Mouse (Mus musculus): Measurements from ENCODE around the gene Pnldc1.

The Pnldc1 gene

DNA sequence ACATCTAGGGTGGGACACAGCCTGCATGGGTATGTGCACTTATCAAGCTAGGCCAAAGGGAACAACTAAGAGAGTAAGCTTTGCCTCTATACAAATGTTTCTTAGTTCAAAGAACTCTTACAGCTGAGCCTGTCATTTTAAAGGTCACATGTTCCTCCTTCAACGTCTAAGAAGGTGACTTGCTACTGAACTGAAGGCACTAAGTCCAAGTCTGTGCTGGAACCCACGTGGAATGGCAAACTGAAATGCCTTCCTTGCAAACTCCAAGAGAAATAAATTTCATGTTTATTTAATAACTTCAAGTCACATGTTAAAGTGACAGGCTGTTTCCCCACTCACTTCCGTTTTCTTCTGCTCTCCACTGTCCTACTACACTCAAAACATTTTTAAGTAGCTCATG is 52.6 kb downstream of the Pnldc1 start:
- no peak for DNase-seq (ENCODE audit: low spot score)

DNA sequence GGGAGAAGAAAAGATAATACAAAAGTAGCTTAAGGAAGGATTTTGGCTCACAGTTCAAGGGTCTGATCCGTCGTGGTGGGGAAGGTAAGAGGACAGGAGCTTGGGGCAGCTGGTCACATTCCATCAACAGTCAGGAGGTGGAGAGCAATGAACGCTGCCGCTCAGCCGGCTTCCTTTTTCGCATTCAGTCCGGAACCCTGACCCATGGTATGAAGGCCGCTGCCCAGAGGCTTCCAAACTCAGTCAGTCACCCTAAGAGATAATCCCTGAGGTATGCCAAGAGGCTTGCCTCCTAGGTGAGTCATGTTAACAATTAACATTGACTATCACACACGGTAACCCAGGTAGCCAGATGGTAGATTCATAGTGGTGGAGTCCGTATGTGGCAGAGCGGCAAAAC is 55.6 kb downstream of the Pnldc1 start:
- DNase-seq (ENCODE audit: low spot score), result no peak

DNA sequence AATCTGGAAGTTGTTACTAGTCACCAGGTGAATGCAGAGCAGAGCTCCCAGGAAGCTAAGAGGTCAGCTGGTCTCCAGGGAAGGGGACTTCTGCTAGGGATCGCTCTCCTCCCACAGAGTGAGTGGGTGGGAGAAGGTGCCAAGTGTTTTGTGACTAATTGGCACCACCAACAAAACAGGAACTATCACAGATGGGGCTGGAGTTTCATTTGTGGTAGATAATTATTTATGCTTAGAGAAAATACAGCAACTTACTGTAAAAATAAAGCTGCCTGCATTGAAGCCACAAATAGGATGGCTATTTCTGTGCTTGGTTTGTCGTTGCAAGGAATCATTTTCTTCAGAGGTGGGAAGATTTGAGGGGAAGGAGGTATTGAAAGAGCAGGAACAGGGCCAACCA is 56.2 kb downstream of the Pnldc1 start:
- no peak for DNase-seq (ENCODE audit: low spot score)

DNA sequence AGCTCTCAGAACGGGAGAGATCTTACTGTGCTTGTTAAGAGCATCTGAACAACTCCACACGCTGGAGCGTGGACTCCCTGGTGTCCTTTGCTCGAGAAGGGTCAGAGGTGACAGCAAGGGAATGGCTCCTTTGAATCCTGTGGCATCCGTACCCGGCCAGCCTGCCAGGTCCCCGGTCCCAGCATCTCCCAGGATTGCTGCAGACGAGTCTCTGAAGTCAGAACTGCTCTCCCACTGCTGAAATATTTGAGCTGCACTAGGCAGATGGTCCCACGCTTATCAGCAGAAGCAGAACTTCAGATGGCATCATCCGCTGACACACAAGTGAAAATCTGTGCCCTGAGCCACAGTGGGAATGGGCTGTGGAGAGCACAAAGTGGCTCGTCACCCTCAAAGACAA is 58.3 kb downstream of the Pnldc1 start:
- DNase-seq (ENCODE audit: low spot score), result no peak

DNA sequence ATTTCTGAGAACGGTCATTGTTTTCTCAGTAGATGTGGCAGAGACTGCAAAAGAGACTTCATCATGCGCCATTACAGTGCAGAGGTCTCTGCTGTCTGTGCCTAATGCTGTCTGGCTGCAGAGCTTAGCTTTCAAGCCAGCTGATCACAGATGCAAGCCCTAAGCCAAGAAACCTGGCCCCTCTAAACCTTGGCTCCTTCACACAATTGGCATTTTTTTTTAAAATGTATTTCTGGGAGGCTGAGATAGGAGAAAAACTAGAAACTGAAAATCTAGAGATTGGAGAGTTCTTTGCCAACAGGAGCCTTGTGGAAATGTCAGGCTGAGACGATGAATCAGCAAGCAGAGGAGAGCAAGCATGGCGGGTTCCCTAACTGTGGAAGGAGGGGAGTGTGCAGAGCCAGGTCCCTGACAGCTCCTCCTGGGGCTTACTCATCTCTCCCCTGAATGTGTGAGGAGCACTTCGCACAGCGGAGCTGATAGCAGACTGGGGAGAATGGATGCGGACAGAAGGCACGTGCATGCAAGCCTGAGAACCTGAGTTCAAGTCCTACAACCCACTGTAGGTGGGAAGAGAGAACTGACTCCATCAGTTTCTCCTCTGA is 60.1 kb downstream of the Pnldc1 start:
- DNase-seq (ENCODE audit: low spot score), result no peak

DNA sequence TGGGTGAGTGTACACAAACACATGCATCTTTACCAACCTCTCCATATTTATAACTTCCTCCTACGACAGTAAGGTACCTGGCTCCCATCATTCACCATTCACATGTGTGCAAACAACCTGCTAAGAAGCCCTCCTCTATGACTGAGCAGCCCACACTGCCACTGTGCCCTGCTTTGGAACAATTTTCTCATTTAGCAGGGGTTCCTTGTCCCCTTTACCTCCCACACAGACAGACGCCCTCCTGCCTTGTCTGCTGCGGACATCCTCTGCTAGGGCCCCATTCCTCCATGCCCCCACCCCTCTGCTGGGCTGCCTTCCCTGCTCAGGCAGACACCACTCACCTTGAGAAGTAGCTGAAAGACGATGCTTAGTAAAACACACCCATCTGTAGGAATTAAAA is 62.3 kb downstream of the Pnldc1 start:
- DNase-seq (ENCODE audit: low spot score), result no peak

DNA sequence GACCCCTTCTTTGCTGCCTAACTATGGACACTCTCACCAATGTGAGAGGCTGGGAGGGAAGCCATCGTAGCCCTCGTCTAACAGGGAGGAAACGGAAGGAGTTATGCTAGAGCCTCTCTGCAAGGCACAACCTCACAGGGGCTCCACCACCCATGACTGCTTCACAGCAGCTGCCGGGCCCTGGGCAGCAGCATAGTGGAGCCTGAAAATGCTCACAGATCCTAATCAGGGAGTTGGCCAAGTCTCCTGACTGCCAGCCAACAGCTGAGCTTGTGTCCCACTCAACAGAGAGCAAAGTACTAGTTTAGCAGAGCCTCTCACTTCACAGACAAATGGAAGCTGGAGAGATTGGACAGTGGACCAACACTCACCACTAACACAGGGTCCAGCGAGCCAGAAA is 63.6 kb downstream of the Pnldc1 start:
- no peak for DNase-seq (ENCODE audit: low spot score)

DNA sequence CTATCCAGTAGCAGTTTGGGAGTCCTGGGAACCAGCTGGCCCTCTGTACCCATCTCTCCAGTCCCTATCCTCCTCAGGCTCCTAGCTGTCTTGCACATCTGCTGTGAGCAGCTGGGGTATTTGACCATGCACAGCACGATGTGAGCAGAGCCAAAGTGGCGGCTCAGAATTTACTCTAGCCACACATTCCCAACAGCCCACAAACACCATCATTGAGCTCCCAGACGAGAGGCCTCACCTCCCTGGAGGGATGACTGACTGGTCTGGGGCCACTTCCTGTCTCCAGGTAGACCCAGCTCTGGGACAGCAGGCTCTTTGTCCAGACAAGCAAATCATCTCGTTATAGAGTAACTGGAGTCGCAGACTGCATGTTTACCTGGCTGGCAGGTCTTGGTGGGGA is 64.2 kb downstream of the Pnldc1 start:
- DNase-seq (ENCODE audit: low spot score), result no peak

DNA sequence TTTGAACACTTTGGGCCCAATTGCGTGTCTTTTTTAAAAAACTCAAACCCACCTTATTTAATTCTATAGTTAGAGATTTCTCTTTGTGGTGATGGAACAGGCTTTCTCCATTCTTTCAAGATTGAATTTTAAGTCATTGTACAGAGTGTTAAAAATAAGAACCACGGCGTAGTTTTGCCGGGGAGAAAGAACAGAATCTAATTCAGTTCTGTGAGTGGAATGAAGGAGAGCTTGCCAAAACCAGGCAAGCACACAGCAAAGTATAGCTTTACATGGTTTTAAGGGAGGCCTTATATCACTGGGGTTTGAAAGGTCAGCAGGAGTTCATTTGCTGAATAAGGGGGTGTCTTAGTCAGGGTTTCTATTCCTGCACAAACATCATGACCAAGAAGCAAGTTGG is 65.5 kb downstream of the Pnldc1 start:
- DNase-seq (ENCODE audit: low spot score), result no peak

DNA sequence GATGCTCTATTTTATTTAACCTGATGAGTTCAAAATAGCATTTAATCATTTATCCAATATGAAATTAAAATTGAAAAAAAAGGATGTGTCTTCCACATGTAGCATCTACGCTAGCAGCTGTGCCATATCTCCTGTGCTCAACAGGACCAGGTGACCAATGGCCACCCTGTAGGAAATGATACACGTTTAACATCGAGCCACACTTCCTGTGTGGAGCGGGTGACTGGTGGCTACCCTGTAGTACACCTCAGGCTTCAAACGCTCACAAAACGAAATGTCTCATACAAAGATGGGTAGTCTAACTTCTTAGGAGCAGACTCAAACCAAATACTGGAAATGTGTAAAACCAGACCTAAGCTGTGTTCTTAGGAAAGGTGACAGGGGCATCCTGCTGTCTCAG is 66.2 kb downstream of the Pnldc1 start:
- no peak for DNase-seq (ENCODE audit: low spot score)

DNA sequence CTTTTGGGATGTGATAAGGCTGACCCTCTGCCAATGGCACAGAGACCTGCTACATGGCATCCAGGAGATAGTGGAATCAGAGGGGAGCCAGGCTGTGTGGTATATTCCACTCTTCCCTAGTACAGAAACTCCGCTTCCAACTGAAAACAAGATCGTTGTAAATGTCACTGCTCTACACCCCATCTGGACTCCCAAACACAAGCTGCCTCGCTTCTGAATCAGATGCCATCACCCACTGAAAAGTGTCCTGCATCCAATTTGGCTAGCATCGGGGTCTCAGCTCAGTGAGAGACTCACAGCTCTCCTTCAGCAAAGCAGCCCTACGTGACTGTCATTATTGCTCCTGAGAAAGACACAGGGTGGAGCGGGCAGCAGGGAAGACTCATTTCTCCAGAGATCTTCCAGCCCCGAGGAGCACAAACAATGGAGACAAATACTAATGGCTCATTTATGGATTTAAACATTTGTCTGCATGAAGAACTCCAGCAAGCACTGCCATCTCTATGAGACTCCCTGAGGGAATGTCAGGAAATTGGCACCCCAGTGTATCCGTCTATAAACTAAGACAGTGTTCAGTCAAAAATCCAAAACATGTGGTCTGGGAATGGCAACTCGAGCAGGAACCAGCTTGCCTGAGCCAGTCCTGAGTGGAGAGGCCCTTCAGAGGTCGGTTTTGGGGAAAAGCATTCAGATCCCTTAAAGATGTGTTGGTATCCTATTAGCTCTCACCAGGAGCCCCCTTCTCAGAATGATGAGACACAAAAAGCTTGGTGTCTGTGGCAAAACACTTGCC is 70.4 kb downstream of the Pnldc1 start:
- no peak for DNase-seq (ENCODE audit: low spot score)

Measured in embryo, embryonic 10.5 days (tissue).